Comparison of ENCODE assay signal across 8 mouse cellular contexts in genomic region chr17:11912872-11913365, GRCm38 (mm10).
DNase-seq lines count a peak whose midpoint lies in the region; ATAC-seq and TF ChIP-seq lines count a peak whose summit lies in the region.

No protein-coding gene starts in this region.

- no peaks in the 10 kb centered on the region for H3K36me3 ChIP-seq in heart, embryonic 11.5 days (ENCODE audit: control insufficient read depth, insufficient read depth, low read length)
- H3K36me3 ChIP-seq in kidney, adult 2 months (ENCODE audit: control insufficient read depth, insufficient read depth, low read length): no peaks in the 10 kb centered on the region
- H3K36me3 ChIP-seq in midbrain, embryonic 15.5 days (replicated peaks): no peaks in the 10 kb centered on the region

- peak; percentile 35 to 36 for DNase-seq in layer of hippocampus, postnatal 36 days
- no peak for DNase-seq in layer of hippocampus, adult 8-10 months (ENCODE audit: low spot score in 2 of 2)
- DNase-seq in cerebellum, adult 8-10 months: peak; percentile 45
- DNase-seq in kidney, adult 2 months: peak; percentile 18
- no peak for DNase-seq in ovary, postnatal 14 days (ENCODE audit: low spot score)
- DNase-seq in urinary bladder, postnatal 25 days (ENCODE audit: low spot score): no peak

- no peak overlapping the region for H3K27ac ChIP-seq in heart, embryonic 11.5 days (ENCODE audit: low read depth, low read length)
- H3K27ac ChIP-seq in kidney, adult 2 months (ENCODE audit: insufficient read depth, low read depth, low read length): no peak overlapping the region
- peak overlapping the region; percentile 67 for H3K27ac ChIP-seq in midbrain, embryonic 15.5 days

- no peak for TF ChIP-seq CTCF in kidney, adult 2 months (conservative IDR thresholded peaks at IDR 0.05; ENCODE audit: insufficient read depth, insufficient read length, low read depth, low read length)

- no peak for TF ChIP-seq POLR2A in kidney, adult 2 months (IDR thresholded peaks at IDR 0.05; ENCODE audit: low read depth, low read length)

- peaks cover 19% of the 10 kb centered on the region; the same call in 1 of the 2 replicates for H3K27me3 ChIP-seq in heart, embryonic 11.5 days (ENCODE audit: control insufficient read depth, insufficient read depth, low read length)
- H3K27me3 ChIP-seq in kidney, adult 2 months (replicated peaks; ENCODE audit: control insufficient read depth, insufficient read depth, low read length): no peaks in the 10 kb centered on the region
- no peaks in the 10 kb centered on the region for H3K27me3 ChIP-seq in midbrain, embryonic 15.5 days (replicated peaks)

- peak overlapping the region; percentile 22 for H3K4me3 ChIP-seq in heart, embryonic 11.5 days (ENCODE audit: low read depth, low read length)
- H3K4me3 ChIP-seq in kidney, adult 2 months (ENCODE audit: insufficient read depth, low read depth, low read length): 0 out of 2 replicates have a peak overlapping the region, but pooled peaks have one; percentile 15
- H3K4me3 ChIP-seq in midbrain, embryonic 15.5 days: peak overlapping the region; percentile 23

- 1% methylated on average over 19 of the region's 19 CpGs for WGBS in heart, embryonic 11.5 days (ENCODE audit: insufficient replicate concordance)
- 5% methylated on average over 19 of the region's 19 CpGs for WGBS in kidney, adult 2 months
- 1% methylated on average over 19 of the region's 19 CpGs for WGBS in midbrain, embryonic 15.5 days

- H3K4me2 ChIP-seq in heart, embryonic 11.5 days: peak overlapping the region; percentile 61
- peak overlapping the region; percentile 50 for H3K4me2 ChIP-seq in midbrain, embryonic 15.5 days

- H3K9ac ChIP-seq in heart, embryonic 11.5 days (ENCODE audit: low read depth, low read length): no peak overlapping the region
- H3K9ac ChIP-seq in midbrain, embryonic 15.5 days: no peak overlapping the region

- H3K4me1 ChIP-seq in heart, embryonic 11.5 days (ENCODE audit: control insufficient read depth, insufficient read depth, low read length): no peaks in the 10 kb centered on the region
- no peaks in the 10 kb centered on the region for H3K4me1 ChIP-seq in kidney, adult 2 months (ENCODE audit: control insufficient read depth, insufficient read depth, low read length)
- peaks cover 17% of the 10 kb centered on the region for H3K4me1 ChIP-seq in midbrain, embryonic 15.5 days

- H3K9me3 ChIP-seq in heart, embryonic 11.5 days (replicated peaks; ENCODE audit: control insufficient read depth, low read length): no peaks in the 10 kb centered on the region
- no peaks in the 10 kb centered on the region for H3K9me3 ChIP-seq in midbrain, embryonic 15.5 days

- ATAC-seq in heart, embryonic 11.5 days (replicated peaks; ENCODE audit: insufficient number of reproducible peaks, low FRiP score, low TSS enrichment): no peak
- peak; percentile 58; the same call in 1 of the 2 replicates for ATAC-seq in midbrain, embryonic 15.5 days (replicated peaks)

Comparison
In these comparisons a context has a peak if more than half of its experiments do, and no peak if none do; other contexts are left out.
1. DNase-seq: peak in layer of hippocampus, postnatal 36 days (2 of 2), cerebellum, adult 8-10 months (single experiment) and kidney, adult 2 months (single experiment); none in layer of hippocampus, adult 8-10 months (0 of 2), ovary, postnatal 14 days (single experiment) and urinary bladder, postnatal 25 days (single experiment).
2. Peak in every context shown above with its lines, with median percentiles within 50 percentile points of each other: H3K4me3 ChIP-seq.